Mouse (Mus musculus): ENCODE data around the gene Acsbg2. TPM values are rescaled to one million over a fixed set of nuclear protein-coding genes. Genes with fewer than 3 reads are reported as not detected.
"Not testable (repeated sequence)": the region's sequence is repeated elsewhere in the genome, so short reads cannot be mapped to it uniquely, and the experiment has no call there.

Gene Acsbg2
- polyA plus RNA-seq (2015; fragmentation: Nextera tagmentation; extraction: Ambion mirVana), result not detected in 2 replicates

- Histone ChIP-seq H3K36me3 (ENCODE audit: control insufficient read depth, insufficient read depth, low read length) (no peaks in the 10 kb centered on the region), H3K27ac (ENCODE audit: low read length) (no peak within 1 kb of the TSS), H3K4me3 (ENCODE audit: low read length) (no peak within 1 kb of the TSS), H3K4me1 (replicated peaks; ENCODE audit: control insufficient read depth, insufficient read depth, low read length) (no peaks in the 10 kb centered on the region), H3K27me3 (ENCODE audit: control insufficient read depth, insufficient read depth, low read depth, low read length) (no peaks in the 10 kb centered on the region), H3K9me3 (ENCODE audit: control insufficient read depth, low read length) (no peaks in the 10 kb centered on the region), H3K9ac (ENCODE audit: low read length) (no peak within 1 kb of the TSS), H3K4me2 (ENCODE audit: low read depth, low read length) (no peak within 1 kb of the TSS)
- no peak for ATAC-seq (ENCODE audit: low read depth)
- 88% methylated on average over 2 of the region's 2 CpGs for whole genome bisulfite sequencing
Measured at GRCm38 (mm10) chr17:56874237-56874636, at the start of gene Acsbg2. TSS of gene Acsbg2 (minus strand) at chr17:56874447.

GRCm38 (mm10) chr17:56919725-56920124 lies 45.5 kb upstream of the Acsbg2 start:
- peak; percentile 82 for ATAC-seq (ENCODE audit: low read depth)
- H3K36me3 ChIP-seq (ENCODE audit: control insufficient read depth, insufficient read depth, low read length), result peaks cover 22% of the 10 kb centered on the region
- WGBS, result 48% methylated on average over 3 of the region's 3 CpGs

GRCm38 (mm10) chr17:56917166-56917565 lies 42.9 kb upstream of the Acsbg2 start:
- Histone ChIP-seq H3K27ac (ENCODE audit: low read length) (no peak overlapping the region), H3K9ac (ENCODE audit: low read length) (no peak overlapping the region), H3K36me3 (ENCODE audit: control insufficient read depth, insufficient read depth, low read length) (peaks cover 16% of the 10 kb centered on the region), H3K9me3 (ENCODE audit: control insufficient read depth, low read length) (no peaks in the 10 kb centered on the region), H3K4me2 (ENCODE audit: low read depth, low read length) (no peak overlapping the region), H3K27me3 (ENCODE audit: control insufficient read depth, insufficient read depth, low read depth, low read length) (no peaks in the 10 kb centered on the region), H3K4me3 (ENCODE audit: low read length) (no peak overlapping the region), H3K4me1 (replicated peaks; ENCODE audit: control insufficient read depth, insufficient read depth, low read length) (peaks cover 6% of the 10 kb centered on the region; the same call in 1 of the 2 replicates)
- ATAC-seq (ENCODE audit: low read depth), result no peak
- 85% methylated on average over 2 of the region's 2 CpGs for WGBS

More at GRCm38 (mm10) chr17:56919725-56920124, 45.5 kb upstream of the Acsbg2 start:
- peaks cover 4% of the 10 kb centered on the region; the same call in 1 of the 2 replicates for H3K4me1 ChIP-seq (replicated peaks; ENCODE audit: control insufficient read depth, insufficient read depth, low read length)
- no peak overlapping the region for H3K9ac ChIP-seq (ENCODE audit: low read length)
- H3K9me3 ChIP-seq (ENCODE audit: control insufficient read depth, low read length), result no peaks in the 10 kb centered on the region
- 0 out of 2 replicates have a peak overlapping the region, but pooled peaks have one; percentile 2 for H3K27ac ChIP-seq (ENCODE audit: low read length)
- no peak overlapping the region for H3K4me3 ChIP-seq (ENCODE audit: low read length)
- no peaks in the 10 kb centered on the region for H3K27me3 ChIP-seq (ENCODE audit: control insufficient read depth, insufficient read depth, low read depth, low read length)
- H3K4me2 ChIP-seq (ENCODE audit: low read depth, low read length), result no peak overlapping the region

- peaks cover 20% of the 10 kb centered on the region for H3K36me3 ChIP-seq (ENCODE audit: control insufficient read depth, insufficient read depth, low read length)
- H3K27ac ChIP-seq (ENCODE audit: low read length), result no peak overlapping the region
- peaks cover 7% of the 10 kb centered on the region for H3K4me1 ChIP-seq (replicated peaks; ENCODE audit: control insufficient read depth, insufficient read depth, low read length)
- H3K9ac ChIP-seq (ENCODE audit: low read length), result no peak overlapping the region
- H3K27me3 ChIP-seq (ENCODE audit: control insufficient read depth, insufficient read depth, low read depth, low read length), result no peaks in the 10 kb centered on the region
- H3K4me2 ChIP-seq (ENCODE audit: low read depth, low read length), result no peak overlapping the region
- no peaks in the 10 kb centered on the region for H3K9me3 ChIP-seq (ENCODE audit: control insufficient read depth, low read length)
- H3K4me3 ChIP-seq (ENCODE audit: low read length), result no peak overlapping the region
- no peak for ATAC-seq (ENCODE audit: low read depth)
Measured at GRCm38 (mm10) chr17:56913444-56913843, 39.2 kb upstream of the Acsbg2 start.

- Histone ChIP-seq H3K4me2 (ENCODE audit: low read depth, low read length) (no peak overlapping the region), H3K9me3 (ENCODE audit: control insufficient read depth, low read length) (no peaks in the 10 kb centered on the region), H3K36me3 (ENCODE audit: control insufficient read depth, insufficient read depth, low read length) (peaks cover 20% of the 10 kb centered on the region), H3K4me1 (replicated peaks; ENCODE audit: control insufficient read depth, insufficient read depth, low read length) (peaks cover 11% of the 10 kb centered on the region), H3K27ac (ENCODE audit: low read length) (no peak overlapping the region), H3K9ac (ENCODE audit: low read length) (no peak overlapping the region), H3K27me3 (ENCODE audit: control insufficient read depth, insufficient read depth, low read depth, low read length) (no peaks in the 10 kb centered on the region), H3K4me3 (ENCODE audit: low read length) (no peak overlapping the region)
- no peak for ATAC-seq (ENCODE audit: low read depth)
- 73% methylated on average over 3 of the region's 3 CpGs for WGBS
Measured at GRCm38 (mm10) chr17:56913023-56913422, 38.8 kb upstream of the Acsbg2 start.

GRCm38 (mm10) chr17:56909764-56910163 lies 35.5 kb upstream of the Acsbg2 start:
- 75% methylated on average over 2 of the region's 2 CpGs for WGBS
- not testable (repeated sequence) for H3K4me3 ChIP-seq (ENCODE audit: low read length); H3K27me3 ChIP-seq (ENCODE audit: control insufficient read depth, insufficient read depth, low read depth, low read length); H3K9me3 ChIP-seq (ENCODE audit: control insufficient read depth, low read length); ATAC-seq (ENCODE audit: low read depth); H3K27ac ChIP-seq (ENCODE audit: low read length); H3K4me2 ChIP-seq (ENCODE audit: low read depth, low read length); H3K9ac ChIP-seq (ENCODE audit: low read length)
- Histone ChIP-seq H3K36me3 (ENCODE audit: control insufficient read depth, insufficient read depth, low read length) (peaks cover 17% of the 10 kb centered on the region), H3K4me1 (replicated peaks; ENCODE audit: control insufficient read depth, insufficient read depth, low read length) (peaks cover 21% of the 10 kb centered on the region)

GRCm38 (mm10) chr17:56907887-56908286 lies 33.6 kb upstream of the Acsbg2 start:
- 17% methylated on average over 9 of the region's 9 CpGs for WGBS
- H3K27me3 ChIP-seq (ENCODE audit: control insufficient read depth, insufficient read depth, low read depth, low read length), result no peaks in the 10 kb centered on the region
- H3K4me2 ChIP-seq (ENCODE audit: low read depth, low read length), result no peak overlapping the region; the same call in 1 of the 2 replicates
- peak; percentile 51 for ATAC-seq (ENCODE audit: low read depth)
- peak overlapping the region; percentile 74 for H3K27ac ChIP-seq (ENCODE audit: low read length)
- H3K9ac ChIP-seq (ENCODE audit: low read length), result peak overlapping the region; percentile 36; the same call in 1 of the 2 replicates
- H3K36me3 ChIP-seq (ENCODE audit: control insufficient read depth, insufficient read depth, low read length), result peaks cover 20% of the 10 kb centered on the region
- no peak overlapping the region for H3K4me3 ChIP-seq (ENCODE audit: low read length)
- H3K9me3 ChIP-seq (ENCODE audit: control insufficient read depth, low read length), result no peaks in the 10 kb centered on the region
- peaks cover 19% of the 10 kb centered on the region for H3K4me1 ChIP-seq (replicated peaks; ENCODE audit: control insufficient read depth, insufficient read depth, low read length)

GRCm38 (mm10) chr17:56907096-56907495 lies 32.8 kb upstream of the Acsbg2 start:
- Histone ChIP-seq H3K27me3 (ENCODE audit: control insufficient read depth, insufficient read depth, low read depth, low read length) (no peaks in the 10 kb centered on the region), H3K4me3 (ENCODE audit: low read length) (no peak overlapping the region), H3K9ac (ENCODE audit: low read length) (no peak overlapping the region), H3K27ac (ENCODE audit: low read length) (peak overlapping the region; percentile 74), H3K4me1 (replicated peaks; ENCODE audit: control insufficient read depth, insufficient read depth, low read length) (peaks cover 19% of the 10 kb centered on the region), H3K4me2 (ENCODE audit: low read depth, low read length) (no peak overlapping the region), H3K9me3 (ENCODE audit: control insufficient read depth, low read length) (no peaks in the 10 kb centered on the region), H3K36me3 (ENCODE audit: control insufficient read depth, insufficient read depth, low read length) (peaks cover 22% of the 10 kb centered on the region)
- peak; percentile 86 for ATAC-seq (ENCODE audit: low read depth)
- 58% methylated on average over 5 of the region's 5 CpGs for WGBS

GRCm38 (mm10) chr17:56906166-56906565 lies 31.9 kb upstream of the Acsbg2 start:
- no peaks in the 10 kb centered on the region for H3K27me3 ChIP-seq (ENCODE audit: control insufficient read depth, insufficient read depth, low read depth, low read length)
- no peaks in the 10 kb centered on the region for H3K9me3 ChIP-seq (ENCODE audit: control insufficient read depth, low read length)
- peaks cover 19% of the 10 kb centered on the region for H3K4me1 ChIP-seq (replicated peaks; ENCODE audit: control insufficient read depth, insufficient read depth, low read length)
- ATAC-seq (ENCODE audit: low read depth), result no peak
- H3K9ac ChIP-seq (ENCODE audit: low read length), result no peak overlapping the region
- no peak overlapping the region for H3K4me3 ChIP-seq (ENCODE audit: low read length)
- no peak overlapping the region for H3K27ac ChIP-seq (ENCODE audit: low read length)
- H3K36me3 ChIP-seq (ENCODE audit: control insufficient read depth, insufficient read depth, low read length), result peaks cover 23% of the 10 kb centered on the region
- WGBS, result 82% methylated on average over 3 of the region's 3 CpGs
- H3K4me2 ChIP-seq (ENCODE audit: low read depth, low read length), result no peak overlapping the region

GRCm38 (mm10) chr17:56902698-56903097 lies 28.5 kb upstream of the Acsbg2 start:
- H3K9ac ChIP-seq (ENCODE audit: low read length), result no peak overlapping the region
- peaks cover 7% of the 10 kb centered on the region for H3K4me1 ChIP-seq (replicated peaks; ENCODE audit: control insufficient read depth, insufficient read depth, low read length)
- no peak overlapping the region for H3K4me3 ChIP-seq (ENCODE audit: low read length)
- H3K9me3 ChIP-seq (ENCODE audit: control insufficient read depth, low read length), result no peaks in the 10 kb centered on the region
- no peak overlapping the region for H3K27ac ChIP-seq (ENCODE audit: low read length)
- peaks cover 20% of the 10 kb centered on the region for H3K36me3 ChIP-seq (ENCODE audit: control insufficient read depth, insufficient read depth, low read length)
- H3K27me3 ChIP-seq (ENCODE audit: control insufficient read depth, insufficient read depth, low read depth, low read length), result no peaks in the 10 kb centered on the region
- H3K4me2 ChIP-seq (ENCODE audit: low read depth, low read length), result no peak overlapping the region
- ATAC-seq (ENCODE audit: low read depth), result no peak
- 85% methylated on average over 5 of the region's 5 CpGs for WGBS

All from lung, embryonic 16.5 days (tissue).